ENCODE assay signal across 8 mouse cellular contexts in genomic region chr12:26404781-26405702, GRCm38 (mm10). TPM values are rescaled to one million over a fixed set of nuclear protein-coding genes. Genes with fewer than 3 reads are reported as not detected.
DNase-seq lines count a peak whose midpoint lies in the region; ATAC-seq lines count a peak whose summit lies in the region.

No protein-coding gene starts in this region.

- peak overlapping the region; percentile 60 for H3K27ac ChIP-seq in heart, embryonic 16.5 days (ENCODE audit: low read length)
- H3K27ac ChIP-seq in lung, embryonic 15.5 days: peak overlapping the region; percentile 73
- no peak overlapping the region for H3K27ac ChIP-seq in liver, embryonic 12.5 days

- 36% methylated on average over 11 of the region's 11 CpGs for WGBS in heart, embryonic 16.5 days
- WGBS in lung, embryonic 15.5 days: 44% methylated on average over 11 of the region's 11 CpGs
- WGBS in liver, embryonic 12.5 days (ENCODE audit: insufficient replicate concordance): 36% methylated on average over 11 of the region's 11 CpGs

- H3K36me3 ChIP-seq in heart, embryonic 16.5 days (ENCODE audit: control insufficient read depth, insufficient read depth): no peaks in the 10 kb centered on the region
- no peaks in the 10 kb centered on the region for H3K36me3 ChIP-seq in lung, embryonic 15.5 days
- no peaks in the 10 kb centered on the region for H3K36me3 ChIP-seq in liver, embryonic 12.5 days

- peak; percentile 61 for ATAC-seq in heart, embryonic 16.5 days (replicated peaks; ENCODE audit: extremely low read depth, insufficient read depth, low FRiP score)
- peak; percentile 68 for ATAC-seq in lung, embryonic 15.5 days (ENCODE audit: borderline replicate concordance, extremely low read depth, low FRiP score, low TSS enrichment)
- ATAC-seq in liver, embryonic 12.5 days: no peak

- no peaks in the 10 kb centered on the region for H3K27me3 ChIP-seq in heart, embryonic 16.5 days (ENCODE audit: control insufficient read depth, insufficient read depth, low read length)
- no peaks in the 10 kb centered on the region for H3K27me3 ChIP-seq in lung, embryonic 15.5 days
- H3K27me3 ChIP-seq in liver, embryonic 12.5 days (replicated peaks): no peaks in the 10 kb centered on the region

- no peak overlapping the region for H3K4me3 ChIP-seq in heart, embryonic 16.5 days (ENCODE audit: low read length)
- no peak overlapping the region for H3K4me3 ChIP-seq in lung, embryonic 15.5 days
- no peak overlapping the region for H3K4me3 ChIP-seq in liver, embryonic 12.5 days

- peak; percentile 15 for DNase-seq in kidney, adult 11 months
- no peak for DNase-seq in kidney, adult 18-20 months
- DNase-seq in NIH3T3 (ENCODE audit: low read depth): peak; percentile 72
- DNase-seq in cerebellum, postnatal 14 days: peak; percentile 44 to 67
- no peak for DNase-seq in spleen, adult 12 weeks (ENCODE audit: low spot score)

- no peaks in the 10 kb centered on the region for H3K9me3 ChIP-seq in heart, embryonic 16.5 days (replicated peaks; ENCODE audit: control insufficient read depth, low read length)
- H3K9me3 ChIP-seq in lung, embryonic 15.5 days: no peaks in the 10 kb centered on the region
- H3K9me3 ChIP-seq in liver, embryonic 12.5 days (replicated peaks): no peaks in the 10 kb centered on the region

- peaks cover 46% of the 10 kb centered on the region for H3K4me1 ChIP-seq in heart, embryonic 16.5 days (ENCODE audit: control insufficient read depth, insufficient read depth, low read length)
- H3K4me1 ChIP-seq in lung, embryonic 15.5 days: peaks cover 87% of the 10 kb centered on the region
- H3K4me1 ChIP-seq in liver, embryonic 12.5 days: peaks cover 35% of the 10 kb centered on the region

- peak overlapping the region; percentile 42 for H3K4me2 ChIP-seq in heart, embryonic 16.5 days (ENCODE audit: low read depth, low read length)
- no peak overlapping the region for H3K4me2 ChIP-seq in lung, embryonic 15.5 days
- no peak overlapping the region for H3K4me2 ChIP-seq in liver, embryonic 12.5 days

- H3K9ac ChIP-seq in heart, embryonic 16.5 days (ENCODE audit: low read length): no peak overlapping the region
- H3K9ac ChIP-seq in lung, embryonic 15.5 days: no peak overlapping the region
- no peak overlapping the region for H3K9ac ChIP-seq in liver, embryonic 12.5 days

RNA-seq across cellular contexts. Expression of gene Rnf144a, which starts 10.0 kb away (rescaled TPM):
- 12.1 and 14.6 TPM in 2 replicates for polyA plus RNA-seq in heart, embryonic 16.5 days (2015; fragmentation: Nextera tagmentation; extraction: Ambion mirVana)
- polyA plus RNA-seq in lung, embryonic 15.5 days (2015; fragmentation: Nextera tagmentation; extraction: Ambion mirVana): 50.5 and 52.7 TPM in 2 replicates
- 3.1 and 4.1 TPM in 2 replicates for polyA plus RNA-seq in liver, embryonic 12.5 days (2016; fragmentation: Nextera tagmentation; extraction: Ambion mirVana)

RNA-seq across cellular contexts. Expression of gene Rsad2, which starts 51.2 kb away (rescaled TPM):
- polyA plus RNA-seq in heart, embryonic 16.5 days (2015; fragmentation: Nextera tagmentation; extraction: Ambion mirVana): 1.9 and 2.4 TPM in 2 replicates
- polyA plus RNA-seq in lung, embryonic 15.5 days (2015; fragmentation: Nextera tagmentation; extraction: Ambion mirVana): 0.96 and 1.0 TPM in 2 replicates
- 0.53 and 0.75 TPM in 2 replicates for polyA plus RNA-seq in liver, embryonic 12.5 days (2016; fragmentation: Nextera tagmentation; extraction: Ambion mirVana)

Comparison
In these comparisons a context has a peak if more than half of its experiments do, and no peak if none do; other contexts are left out.
1. DNase-seq: peak in kidney, adult 11 months (single experiment), NIH3T3 (single experiment) and cerebellum, postnatal 14 days (2 of 2); none in kidney, adult 18-20 months (single experiment) and spleen, adult 12 weeks (single experiment).